Mouse (Mus musculus) frontal cortex, postnatal 10 days (tissue): ENCODE measurements at regions not wholly inside any gene's neighbourhood (a gene's known extent, or its start where the extent isn't known, plus 50 kb on each side); places are given as distances from the start of the nearest gene placed in this dataset.

Source experiments
- DNase-seq, 2 experiments: peaks; one replicate each; pipeline ENCODE4 v3.0.0; 2022; ENCODE audit warnings: low spot score in 2 of 2, mixed read lengths in 1 of 2

DNA sequence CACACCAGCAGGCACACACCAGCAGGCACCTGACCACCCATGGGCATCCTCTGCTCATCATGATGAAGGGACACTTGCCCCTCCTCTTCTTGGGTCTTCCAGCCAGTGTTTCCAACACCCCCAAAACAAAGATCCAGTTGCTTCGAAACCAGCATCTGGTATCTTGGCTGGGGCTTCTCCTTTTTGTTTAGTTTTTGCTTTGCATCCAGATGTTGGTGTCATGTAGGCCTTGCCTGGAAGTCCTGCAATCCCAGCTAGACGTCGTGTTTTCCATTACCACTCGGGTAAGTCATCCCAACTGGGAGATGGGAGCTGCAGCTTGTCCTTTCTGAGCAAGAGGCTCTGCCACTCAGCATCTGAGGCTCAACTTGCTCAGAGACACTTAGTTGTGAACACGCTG is 70.6 kb upstream of the Tspan2 start:
- DNase-seq: no peak

DNA sequence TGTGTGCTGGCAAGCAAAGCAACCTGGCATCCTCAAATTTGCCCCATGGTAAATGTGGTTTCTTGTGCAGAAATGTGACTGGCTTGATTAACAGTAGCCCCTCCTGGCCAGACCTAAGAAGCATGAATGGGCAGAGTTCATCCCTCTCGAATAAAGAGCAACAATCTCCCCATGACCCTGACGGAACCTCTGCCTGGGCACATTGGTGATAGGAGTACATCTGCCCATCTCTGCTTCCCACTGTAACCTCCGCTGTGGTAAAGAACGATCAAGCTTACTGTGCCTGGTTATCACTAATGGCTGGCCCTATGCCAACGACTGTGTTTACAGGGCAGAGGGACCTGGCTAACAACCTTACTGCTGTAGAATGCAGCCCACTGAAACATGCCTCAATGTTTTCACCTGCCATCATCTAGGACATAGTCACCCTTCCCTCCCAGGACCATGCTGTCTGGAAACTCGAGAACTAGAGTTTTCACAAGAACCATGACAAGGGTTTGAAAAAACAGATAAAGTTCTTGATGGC is 69.6 kb upstream of the Tspan2 start:
- no peak for DNase-seq

DNA sequence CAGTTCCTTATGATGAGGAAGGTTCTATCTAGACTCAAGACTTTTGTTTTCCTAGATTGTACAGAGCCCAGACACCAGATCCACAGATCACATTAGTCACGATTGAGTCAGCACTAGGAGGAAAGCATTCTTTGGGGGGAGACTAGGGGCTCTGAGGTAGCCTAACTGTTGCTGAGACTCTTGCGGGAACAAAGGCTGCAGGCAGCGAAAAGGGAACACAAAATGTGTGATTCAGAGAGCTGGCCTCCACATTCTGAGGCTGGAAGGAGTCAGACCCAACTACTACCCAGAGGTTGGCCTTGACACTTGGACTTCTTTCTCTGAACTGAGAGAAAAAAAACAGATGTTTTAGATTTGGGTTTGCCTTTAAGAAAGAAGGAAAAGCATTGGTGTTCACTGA is 66.5 kb upstream of the Tspan2 start:
- DNase-seq: no peak

DNA sequence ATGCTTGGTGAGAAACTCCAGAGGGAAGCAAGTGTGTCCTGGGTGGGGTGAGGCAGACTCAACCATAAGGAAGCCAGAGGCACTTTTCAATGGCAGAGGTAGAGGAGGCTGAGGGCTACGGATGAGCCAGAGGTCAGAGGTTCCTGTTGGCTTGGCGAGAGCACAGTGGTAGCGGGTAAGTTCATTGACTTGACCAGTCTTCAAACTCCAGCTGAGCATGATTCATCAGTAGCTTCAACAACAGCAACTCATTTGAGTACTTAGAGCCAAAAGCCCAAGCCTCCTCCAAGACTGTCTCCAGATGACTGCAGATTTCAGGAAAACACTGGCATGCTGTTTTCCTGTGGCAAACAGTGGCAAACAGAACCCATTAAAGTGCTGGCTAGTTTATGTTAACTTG is 65.8 kb upstream of the Tspan2 start:
- DNase-seq: no peak

DNA sequence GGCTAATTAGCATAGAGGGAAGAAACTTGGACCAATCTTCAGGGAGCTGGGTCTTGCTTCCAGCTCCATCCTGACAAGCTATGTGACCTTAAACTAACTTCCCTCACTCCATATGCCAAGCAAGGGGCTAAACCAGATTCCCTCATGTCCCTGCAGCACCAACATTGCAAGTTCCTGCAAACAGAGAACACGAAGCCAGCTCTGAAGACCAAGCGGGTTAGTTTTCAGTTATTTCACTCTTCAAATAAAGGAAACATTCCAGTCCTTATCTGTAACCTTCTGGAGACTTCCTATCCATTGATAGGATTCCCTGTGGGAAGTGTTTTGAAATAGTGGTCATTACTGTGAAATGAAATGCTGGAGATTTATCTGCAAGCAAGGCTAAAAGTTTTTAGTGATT is 64.4 kb upstream of the Tspan2 start:
- DNase-seq: no peak

DNA sequence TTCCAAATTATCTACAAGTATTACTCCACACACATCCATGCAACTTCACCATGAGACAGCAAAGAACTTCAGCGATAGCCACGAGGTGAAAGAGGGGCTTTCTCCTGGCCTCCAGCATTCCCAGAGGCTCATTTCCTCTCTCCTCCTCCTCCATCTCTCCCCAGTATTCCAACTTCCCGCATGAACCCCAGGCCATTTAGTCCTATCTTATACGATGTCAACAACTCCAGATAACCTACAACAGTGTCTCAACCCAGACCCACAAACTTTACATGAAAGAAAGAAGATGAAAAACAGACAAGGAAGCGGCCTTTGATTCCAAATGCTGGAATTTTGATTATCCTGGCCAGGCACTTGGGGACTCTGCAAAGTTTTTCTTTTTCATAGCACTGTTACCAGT is 63.8 kb upstream of the Tspan2 start:
- no peak for DNase-seq

DNA sequence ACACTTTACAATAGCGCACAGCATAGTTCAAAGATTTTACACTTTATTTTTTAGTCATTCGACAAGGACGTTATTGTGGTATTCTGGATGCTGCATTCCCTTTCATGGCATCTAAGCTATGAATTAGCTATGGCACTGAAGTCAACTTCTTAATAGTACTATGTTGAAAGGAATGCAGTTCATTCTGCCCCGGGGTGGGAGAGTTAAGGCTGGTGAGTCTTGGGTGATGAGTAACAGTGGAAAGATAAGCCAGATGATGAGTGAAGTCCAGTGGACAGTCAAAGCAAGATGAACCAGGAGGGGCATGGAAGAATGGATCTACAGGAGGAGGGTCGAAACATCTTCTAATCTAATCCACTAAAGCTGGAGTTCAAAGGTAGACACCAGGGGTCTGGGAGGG is 63.4 kb upstream of the Tspan2 start:
- DNase-seq: no peak

DNA sequence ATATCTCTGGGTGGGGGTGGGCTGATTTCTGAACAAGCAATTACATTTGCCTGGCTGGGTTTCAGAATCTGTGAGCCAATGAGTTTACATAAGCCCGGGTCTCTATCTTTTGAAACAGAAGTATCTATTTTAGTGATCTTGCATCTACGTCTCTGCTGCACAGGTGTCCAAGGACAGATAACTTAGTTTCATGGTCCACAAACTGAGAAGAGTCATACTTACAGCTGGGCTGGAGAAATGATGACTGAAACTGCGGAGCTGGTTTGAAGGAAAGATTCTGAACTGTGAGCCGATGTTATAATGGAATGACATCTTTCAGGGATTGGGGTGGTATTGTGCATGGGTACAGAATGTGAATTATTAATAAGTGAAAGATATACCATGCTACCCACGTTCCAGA is 60.8 kb upstream of the Tspan2 start:
- no peak for DNase-seq

DNA sequence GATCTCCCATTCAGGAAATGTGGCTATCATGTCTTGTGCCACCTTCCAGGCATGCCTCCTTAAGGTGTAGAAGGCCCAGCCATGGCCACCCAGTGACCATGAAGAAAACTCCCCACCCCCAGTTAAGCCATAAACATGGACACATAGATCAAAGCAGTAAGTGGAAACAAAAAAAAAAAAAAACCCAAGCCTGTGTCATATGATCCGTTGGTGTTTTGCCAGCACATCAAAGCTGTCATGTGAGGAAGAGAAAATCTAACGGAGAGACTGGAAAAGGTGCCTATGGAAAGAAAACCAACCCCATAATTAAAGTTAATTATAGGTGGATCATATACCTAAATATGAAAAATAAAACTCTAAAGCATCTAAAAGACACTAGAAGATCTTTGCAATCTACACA is 60.3 kb upstream of the Tspan2 start:
- DNase-seq: no peak

DNA sequence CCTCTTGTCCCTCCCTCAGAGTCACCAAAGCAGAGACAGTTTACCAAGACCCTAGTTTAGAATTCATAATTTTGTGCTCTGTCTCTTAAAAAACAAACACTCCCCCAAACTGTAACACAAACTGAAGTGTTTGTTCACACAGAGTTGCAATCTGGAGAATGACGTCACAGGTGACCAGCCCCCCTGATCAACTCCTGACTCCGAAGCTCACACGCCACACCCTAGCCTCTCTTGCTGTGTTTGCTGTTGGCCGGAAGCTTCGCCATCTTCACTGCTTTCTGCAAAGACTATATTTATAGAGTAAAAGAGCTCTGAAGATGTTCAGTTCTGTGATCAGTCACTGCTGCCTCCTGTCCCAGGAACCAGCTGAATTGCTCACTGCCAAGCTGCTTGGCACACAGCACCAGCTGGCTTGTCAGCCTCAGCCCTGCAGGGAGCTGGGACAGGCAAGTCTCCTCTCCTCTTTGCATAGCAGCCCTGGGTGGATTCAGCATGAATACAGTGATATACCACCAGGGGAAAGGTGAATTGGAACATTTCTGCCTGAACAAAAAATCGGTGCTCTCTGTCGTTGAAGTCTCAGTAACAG is 57.3 kb upstream of the Tspan2 start:
- peak; percentile 39 to 53 for DNase-seq

DNA sequence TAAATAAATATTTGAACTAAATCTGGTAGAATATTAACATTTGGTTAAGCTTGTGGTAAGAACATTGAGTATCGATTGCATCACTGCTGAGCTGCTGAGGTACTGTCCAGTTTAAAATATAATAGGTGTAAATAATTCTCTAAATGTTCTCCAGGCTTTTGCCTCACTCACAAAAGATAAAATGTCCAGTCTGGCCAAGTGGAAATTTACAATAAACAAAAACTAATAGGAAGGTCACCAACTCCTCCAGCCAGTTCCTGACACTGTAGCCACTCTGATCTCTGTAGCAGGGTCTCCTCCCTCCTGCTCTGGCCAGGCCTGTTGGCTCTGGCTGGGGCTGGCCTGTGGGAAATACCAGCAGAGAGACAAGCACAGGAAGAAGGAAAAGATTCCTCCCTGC is 55.8 kb upstream of the Tspan2 start:
- DNase-seq: no peak

DNA sequence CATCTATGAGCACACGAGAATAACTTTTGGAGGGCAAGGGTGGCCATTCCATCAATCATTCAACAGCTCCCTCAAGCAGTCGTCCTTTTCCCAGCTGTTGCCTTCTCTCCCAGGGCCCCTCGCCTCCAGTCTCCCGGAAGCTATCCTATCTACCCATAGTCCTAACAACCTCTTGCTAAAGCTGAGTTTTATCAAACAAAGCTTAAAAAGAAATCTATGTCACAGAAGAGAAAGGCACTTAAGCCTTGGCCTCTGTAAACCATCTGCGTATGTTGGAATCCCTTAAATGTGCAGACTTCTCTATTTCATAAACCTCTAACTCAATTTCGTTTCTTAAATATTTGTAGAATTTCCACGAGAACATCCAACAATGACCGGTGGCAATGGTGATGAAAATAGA is 51.9 kb upstream of the Tspan2 start:
- DNase-seq: no peak

DNA sequence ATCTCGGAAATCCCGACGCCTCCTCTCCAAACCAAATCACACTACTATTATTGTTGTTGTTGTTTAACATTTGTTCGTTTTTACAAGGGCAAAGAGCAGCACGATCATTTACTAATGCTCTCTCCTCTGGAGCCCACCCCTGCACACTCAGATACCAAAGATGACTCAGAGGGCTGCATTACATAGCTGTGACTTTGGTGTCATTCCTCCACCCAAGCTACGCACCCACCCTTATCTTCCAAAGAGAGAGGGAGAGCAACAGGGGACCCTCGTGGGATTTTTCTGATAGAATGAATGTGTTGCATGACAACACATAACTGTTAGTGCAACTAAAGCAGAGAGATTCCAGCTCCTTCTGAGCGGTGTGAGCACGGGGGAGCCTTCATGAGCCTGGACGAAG is 50.8 kb upstream of the Tspan2 start:
- no peak for DNase-seq
